Mouse (Mus musculus) brain, embryonic 14.5 days (tissue): ENCODE measurements around the gene Gpx3. TPM values are rescaled to one million over a fixed set of nuclear protein-coding genes. Genes with fewer than 3 reads are reported as not detected.
A peak's percentile ranks its signal among the peaks of the same experiment; 100 is the strongest.
"Not testable (repeated sequence)": the region's sequence is repeated elsewhere in the genome, so short reads cannot be mapped to it uniquely, and the experiment has no call there.

Source experiments
- DNase-seq: peaks from one replicate; pipeline ENCODE4 v3.0.0-alpha.2; 2011; ENCODE audit warnings: low read depth
- CTCF ChIP-seq: fragments of 200-500 bp; IDR thresholded peaks from 2 replicates; pipeline ENCODE4 v1.5.1; 2012; ENCODE audit warnings: inconsistent platforms, mild to moderate bottlenecking, moderate library complexity, borderline replicate concordance; ENCODE audit not compliant: insufficient read depth, insufficient read length; ENCODE audit errors: extremely low read depth
- POLR2A ChIP-seq: fragments of 200-500 bp; IDR thresholded peaks from 2 replicates; pipeline ENCODE4 v1.6.1; 2012; ENCODE audit warnings: mild to moderate bottlenecking, inconsistent platforms, borderline replicate concordance; ENCODE audit not compliant: poor library complexity, insufficient read depth, insufficient read length, severe bottlenecking; ENCODE audit errors: extremely low read depth
- polyA plus RNA-seq: library from polyadenylated mRNA; depleted of rRNA; stranded (reverse); fragments of >200 nt; gene quantifications from 2 replicates; pipeline ENCODE4 v1.2.3, GENCODE M21; 2012

Gene Gpx3
- polyA plus RNA-seq, 1 experiment: 14.6 TPM

GRCm38 (mm10) chr11:54887927-54888326, 14.3 kb upstream of the Gpx3 start:
- no peak for DNase-seq
- TF ChIP-seq POLR2A: no peak
- TF ChIP-seq CTCF: no peak

DNA sequence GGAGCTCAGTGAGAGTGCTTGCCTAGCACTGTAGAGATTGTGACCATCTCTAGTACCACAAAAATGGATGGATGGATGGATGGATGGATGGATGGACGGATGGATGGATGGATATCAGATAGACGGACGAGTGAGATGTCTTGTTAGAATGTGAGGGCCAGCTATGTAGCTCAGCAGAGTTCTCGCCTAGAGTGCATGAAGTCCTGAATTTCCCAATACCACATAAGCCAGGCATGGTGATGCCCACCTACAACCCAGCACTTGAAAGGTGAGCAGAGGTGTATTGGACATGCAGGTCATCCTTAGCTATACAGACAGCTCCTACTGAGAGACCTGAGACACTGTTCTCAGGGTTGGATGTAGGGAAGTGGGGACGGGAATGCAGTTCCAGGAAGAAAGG, 10.9 kb upstream of the Gpx3 start:
- TF ChIP-seq POLR2A (no peak), CTCF (no peak)
- no peak for DNase-seq

DNA sequence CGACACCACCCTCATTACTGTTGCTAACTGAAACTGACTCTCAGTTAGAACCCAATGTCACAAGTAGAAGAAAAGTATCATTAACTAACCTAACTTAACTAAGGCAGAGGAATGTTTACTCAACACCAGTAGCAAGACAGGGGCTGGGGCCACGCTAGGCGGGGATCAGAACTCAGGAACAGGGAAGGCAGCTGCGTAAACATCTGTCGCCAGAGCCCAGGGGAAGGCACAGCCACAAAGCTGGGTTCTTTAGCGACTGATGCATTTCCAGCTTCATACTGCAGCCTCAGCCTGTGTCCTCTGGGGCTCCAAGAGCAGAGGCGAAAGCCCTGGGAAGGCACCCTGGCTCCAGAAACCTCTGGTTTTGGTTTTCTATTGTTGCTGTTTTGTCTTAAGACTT, 10.2 kb upstream of the Gpx3 start:
- no peak for TF ChIP-seq CTCF
- TF ChIP-seq POLR2A: no peak
- no peak for DNase-seq

GRCm38 (mm10) chr11:54894589-54894988, 7.7 kb upstream of the Gpx3 start:
- TF ChIP-seq POLR2A (no peak), CTCF (no peak)
- no peak for DNase-seq

DNA sequence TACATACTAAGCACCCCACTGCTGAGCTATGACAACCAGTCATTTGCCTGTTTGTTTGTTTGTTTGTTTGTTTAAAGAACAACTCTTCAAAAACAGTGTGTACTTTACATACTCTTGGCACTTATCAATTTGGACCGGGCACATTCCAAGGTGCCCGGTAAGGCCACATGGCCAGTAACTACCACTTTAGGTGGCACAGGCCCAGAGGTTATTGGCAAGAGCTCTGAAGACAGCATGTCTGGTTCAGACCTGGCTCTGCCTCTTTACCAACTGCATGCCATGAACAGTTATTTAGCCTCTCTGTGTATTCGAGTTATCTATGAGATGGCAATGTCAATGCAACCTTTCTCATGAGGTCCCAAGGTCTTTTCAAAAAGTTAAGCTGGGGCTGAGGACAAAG, 5.6 kb upstream of the Gpx3 start:
- not testable (repeated sequence) for DNase-seq

- no peak for DNase-seq
- TF ChIP-seq POLR2A: no peak
Observed at GRCm38 (mm10) chr11:54897470-54897869, 4.8 kb upstream of the Gpx3 start.

- TF ChIP-seq CTCF (no peak), POLR2A (no peak)
- no peak for DNase-seq
Observed at GRCm38 (mm10) chr11:54899657-54900056, 2.6 kb upstream of the Gpx3 start.

DNA sequence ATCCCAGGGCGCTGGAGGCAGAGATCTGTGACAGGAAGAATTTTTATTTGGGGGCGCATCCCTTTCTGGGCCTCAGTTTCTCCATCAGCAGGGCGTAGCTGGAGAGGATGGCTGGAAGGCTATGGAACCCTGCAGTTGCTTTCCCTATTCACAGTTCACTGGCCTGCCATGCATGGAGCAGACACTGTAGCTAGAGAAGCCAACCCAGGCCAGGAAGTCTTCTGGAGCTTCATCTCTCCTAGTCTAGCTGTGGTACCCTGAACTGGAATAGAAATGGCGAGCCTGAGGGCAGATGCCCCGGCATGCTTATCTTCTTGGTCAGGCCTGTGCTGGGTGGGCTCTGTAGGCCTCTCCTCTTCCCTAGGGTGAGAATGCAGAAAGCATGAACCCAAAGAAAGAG, 1.1 kb downstream of the Gpx3 start:
- TF ChIP-seq CTCF: no peak
- TF ChIP-seq POLR2A: no peak

GRCm38 (mm10) chr11:54903940-54904706, 1.9 kb downstream of the Gpx3 start:
- peak; percentile 40 for DNase-seq
- no peak for TF ChIP-seq POLR2A
- TF ChIP-seq CTCF: no peak

More for the DNA sequence above, 1.1 kb downstream of the Gpx3 start:
- DNase-seq: no peak

GRCm38 (mm10) chr11:54905086-54905485, 2.8 kb downstream of the Gpx3 start:
- DNase-seq: no peak
- no peak for TF ChIP-seq CTCF
- TF ChIP-seq POLR2A: no peak

- no peak for DNase-seq
- TF ChIP-seq POLR2A (no peak), CTCF (no peak)
Observed at GRCm38 (mm10) chr11:54905931-54906330, 3.7 kb downstream of the Gpx3 start.

GRCm38 (mm10) chr11:54906466-54906865, 4.2 kb downstream of the Gpx3 start:
- no peak for TF ChIP-seq POLR2A
- no peak for TF ChIP-seq CTCF
- no peak for DNase-seq

DNA sequence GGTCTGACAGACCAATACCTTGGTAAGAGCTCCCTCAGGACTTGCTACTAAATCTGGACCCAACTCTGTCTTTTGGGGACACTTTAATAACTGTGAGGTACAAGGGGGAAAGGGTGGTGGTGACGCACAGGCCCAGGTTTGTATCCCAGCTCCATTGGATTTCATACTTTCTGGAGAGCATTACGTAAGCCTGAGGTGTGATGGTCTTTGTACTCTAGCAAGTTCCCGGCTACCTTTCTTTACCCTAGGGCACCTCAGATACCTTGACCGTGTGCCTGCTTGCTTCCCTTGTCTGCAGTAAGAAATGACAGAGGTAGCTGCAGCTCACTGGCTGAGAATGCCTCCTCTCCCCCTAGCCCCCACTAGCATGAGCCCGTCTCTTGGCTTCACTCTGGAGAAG, 5.0 kb downstream of the Gpx3 start:
- TF ChIP-seq POLR2A (no peak), CTCF (no peak)
- no peak for DNase-seq

- no peak for DNase-seq
- TF ChIP-seq POLR2A: no peak
- TF ChIP-seq CTCF: no peak
Observed at GRCm38 (mm10) chr11:54909273-54909672, 7.0 kb downstream of the Gpx3 start.
